Mouse (Mus musculus) erythroblast, embryonic 14.5 days (primary cell): ENCODE data around the gene Tent5b. TPM values are rescaled to one million over a fixed set of nuclear protein-coding genes. Genes with fewer than 3 reads are reported as not detected.

ENCODE experiments used
- H3K27me3 ChIP-seq: 2 replicates; pipeline ENCODE4 v1.6.1; 2012; ENCODE audit warnings: inconsistent platforms; ENCODE audit not compliant: control insufficient read depth
- H3K36me3 ChIP-seq: 2 replicates; pipeline ENCODE4 v1.6.1; 2012; ENCODE audit warnings: mild to moderate bottlenecking, inconsistent platforms; ENCODE audit not compliant: control insufficient read depth
- H3K4me1 ChIP-seq: 2 replicates; pipeline ENCODE4 v1.6.1; 2012; ENCODE audit warnings: inconsistent platforms; ENCODE audit not compliant: control insufficient read depth
- H3K4me3 ChIP-seq: replicated peaks from 2 replicates; pipeline ENCODE3; 2012; ENCODE audit warnings: moderate library complexity, mild to moderate bottlenecking, inconsistent platforms
- H3K9me3 ChIP-seq: 2 replicates; pipeline ENCODE4 v1.6.1; 2012; ENCODE audit warnings: low read length, inconsistent platforms, mixed read lengths; ENCODE audit not compliant: control insufficient read depth
- GATA1 ChIP-seq: IDR thresholded peaks from 2 replicates; pipeline ENCODE4 v1.6.1; 2012; ENCODE audit warnings: low read length, inconsistent platforms, mixed read lengths
- TAL1 ChIP-seq: IDR thresholded peaks from 3 replicates; pipeline ENCODE4 v1.6.1; 2012; ENCODE audit warnings: low read length, inconsistent platforms, mixed read lengths
- polyA plus RNA-seq: library from polyadenylated mRNA; stranded (reverse); fragments of >175 nt; gene quantifications from 2 replicates; pipeline ENCODE4 v1.2.3, GENCODE M21; 2012

The Tent5b gene
- polyA plus RNA-seq, 1 experiment = not detected

GRCm38 (mm10) chr4:133463184-133463583 is 16.7 kb upstream of the Tent5b start:
- Histone ChIP-seq H3K4me3 (no peak overlapping the region), H3K27me3 (peaks cover 4% of the 10 kb centered on the region), H3K36me3 (no peaks in the 10 kb centered on the region), H3K9me3 (no peaks in the 10 kb centered on the region), H3K4me1 (peaks cover 5% of the 10 kb centered on the region)
- TF ChIP-seq TAL1 (no peak), GATA1 (no peak)

- no peaks in the 10 kb centered on the region for H3K36me3 ChIP-seq
- peaks cover 4% of the 10 kb centered on the region; the same call in 1 of the 2 replicates for H3K9me3 ChIP-seq
Observed at GRCm38 (mm10) chr4:133468080-133468479, 11.9 kb upstream of the Tent5b start.

GRCm38 (mm10) chr4:133469122-133469521 is 10.8 kb upstream of the Tent5b start:
- Histone ChIP-seq H3K27me3 (peaks cover 26% of the 10 kb centered on the region), H3K4me3 (no peak overlapping the region), H3K4me1 (peaks cover 17% of the 10 kb centered on the region), H3K9me3 (peaks cover 4% of the 10 kb centered on the region; the same call in 1 of the 2 replicates), H3K36me3 (no peaks in the 10 kb centered on the region)
- TF ChIP-seq TAL1 = no peak
- TF ChIP-seq GATA1 = no peak

More at GRCm38 (mm10) chr4:133468080-133468479, 11.9 kb upstream of the Tent5b start:
- TF ChIP-seq GATA1 = no peak
- TF ChIP-seq TAL1 = no peak
- H3K27me3 ChIP-seq = peaks cover 23% of the 10 kb centered on the region
- H3K4me3 ChIP-seq = peak overlapping the region; percentile 56
- H3K4me1 ChIP-seq = peaks cover 17% of the 10 kb centered on the region

GRCm38 (mm10) chr4:133471135-133471821 is 8.7 kb upstream of the Tent5b start:
- TF ChIP-seq GATA1 (no peak), TAL1 (no peak)
- Histone ChIP-seq H3K27me3 (peaks cover 29% of the 10 kb centered on the region), H3K4me1 (peaks cover 17% of the 10 kb centered on the region), H3K36me3 (no peaks in the 10 kb centered on the region), H3K4me3 (no peak overlapping the region), H3K9me3 (peaks cover 4% of the 10 kb centered on the region; the same call in 1 of the 2 replicates)

GRCm38 (mm10) chr4:133473833-133474232 is 6.1 kb upstream of the Tent5b start:
- Histone ChIP-seq H3K27me3 (peaks cover 42% of the 10 kb centered on the region), H3K4me3 (no peak overlapping the region), H3K9me3 (peaks cover 4% of the 10 kb centered on the region; the same call in 1 of the 2 replicates), H3K4me1 (peaks cover 6% of the 10 kb centered on the region), H3K36me3 (no peaks in the 10 kb centered on the region)
- no peak for TF ChIP-seq TAL1
- TF ChIP-seq GATA1 = no peak

- H3K27me3 ChIP-seq = peaks cover 85% of the 10 kb centered on the region
- H3K4me1 ChIP-seq = peaks cover 19% of the 10 kb centered on the region
Observed at GRCm38 (mm10) chr4:133480185-133480537, 229 bp downstream of the Tent5b start.

GRCm38 (mm10) chr4:133480754-133481153 is 822 bp downstream of the Tent5b start:
- TF ChIP-seq GATA1 (no peak), TAL1 (no peak)
- H3K27me3 ChIP-seq = peaks cover 86% of the 10 kb centered on the region
- H3K4me1 ChIP-seq = peaks cover 19% of the 10 kb centered on the region
- H3K36me3 ChIP-seq = no peaks in the 10 kb centered on the region
- no peaks in the 10 kb centered on the region for H3K9me3 ChIP-seq
- no peak overlapping the region for H3K4me3 ChIP-seq

More at GRCm38 (mm10) chr4:133480185-133480537, 229 bp downstream of the Tent5b start:
- Histone ChIP-seq H3K36me3 (no peaks in the 10 kb centered on the region), H3K9me3 (no peaks in the 10 kb centered on the region), H3K4me3 (peak overlapping the region; percentile 57)
- no peak for TF ChIP-seq TAL1
- TF ChIP-seq GATA1 = no peak

- H3K27me3 ChIP-seq = peaks cover 86% of the 10 kb centered on the region
- TF ChIP-seq TAL1 = no peak
- TF ChIP-seq GATA1 = no peak
- H3K4me1 ChIP-seq = peaks cover 19% of the 10 kb centered on the region
Observed at GRCm38 (mm10) chr4:133481488-133481887, 1.6 kb downstream of the Tent5b start.

GRCm38 (mm10) chr4:133482479-133482878 is 2.5 kb downstream of the Tent5b start:
- H3K4me3 ChIP-seq = no peak overlapping the region
- H3K4me1 ChIP-seq = peaks cover 19% of the 10 kb centered on the region
- H3K27me3 ChIP-seq = peaks cover 78% of the 10 kb centered on the region
- no peaks in the 10 kb centered on the region for H3K9me3 ChIP-seq
- H3K36me3 ChIP-seq = no peaks in the 10 kb centered on the region
- TF ChIP-seq GATA1 (no peak), TAL1 (no peak)

More at GRCm38 (mm10) chr4:133481488-133481887, 1.6 kb downstream of the Tent5b start:
- Histone ChIP-seq H3K4me3 (no peak overlapping the region), H3K9me3 (no peaks in the 10 kb centered on the region), H3K36me3 (no peaks in the 10 kb centered on the region)
